Mouse (Mus musculus): ENCODE measurements around the gene Upb1. TPM values are rescaled to one million over a fixed set of nuclear protein-coding genes. Genes with fewer than 3 reads are reported as not detected.

Upb1 gene
- total and polyA plus RNA-seq, 2 experiments from 2014 or later = 0.72 TPM; not detected in 1

DNA sequence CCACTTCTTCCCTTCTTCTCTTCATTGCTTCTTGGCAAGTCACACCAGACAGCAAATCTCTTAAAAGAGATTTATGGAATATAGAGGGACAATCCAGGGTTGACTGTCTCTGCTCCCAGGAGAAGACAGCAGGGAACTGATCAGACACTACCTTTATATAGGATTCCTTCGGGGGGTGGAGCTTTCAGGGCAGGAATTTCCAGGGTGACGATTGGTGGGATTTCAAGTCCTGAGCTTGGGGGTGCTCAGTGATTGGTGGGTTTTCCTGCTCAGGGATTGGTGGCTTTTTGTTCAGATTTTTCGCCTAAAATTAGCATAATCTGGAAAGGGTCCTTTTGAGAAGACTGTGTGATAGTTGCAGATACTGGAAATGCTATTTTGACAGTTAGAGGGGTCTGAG lies 86.2 kb downstream of the Upb1 start:
- peak; percentile 17 for DNase-seq (ENCODE audit: low spot score)
- Histone ChIP-seq H3K27ac (ENCODE audit: low read depth, low read length) (no peak overlapping the region), H3K27me3 (ENCODE audit: insufficient read depth, low read length) (no peaks in the 10 kb centered on the region), H3K4me1 (ENCODE audit: insufficient read depth, low read length) (no peaks in the 10 kb centered on the region), H3K4me2 (ENCODE audit: low read depth, low read length, poor library complexity, severe bottlenecking) (no peak overlapping the region), H3K9ac (replicated peaks; ENCODE audit: low read length, poor library complexity, severe bottlenecking) (no peak overlapping the region), H3K36me3 (ENCODE audit: insufficient read depth, low read length) (no peaks in the 10 kb centered on the region), H3K4me3 (ENCODE audit: low read depth, low read length) (no peak overlapping the region), H3K9me3 (ENCODE audit: low read length) (no peaks in the 10 kb centered on the region)
- no peak for ATAC-seq (ENCODE audit: low FRiP score)
- WGBS = 69% methylated on average over 3 of the region's 3 CpGs
- TF ChIP-seq CTCF (IDR thresholded peaks at IDR 0.05) = no peak

GRCm38 (mm10) chr10:75489522-75489921 lies 88.6 kb downstream of the Upb1 start:
- H3K36me3 ChIP-seq (ENCODE audit: insufficient read depth, low read length) = no peaks in the 10 kb centered on the region
- H3K27ac ChIP-seq (ENCODE audit: low read depth, low read length) = no peak overlapping the region
- no peak for TF ChIP-seq CTCF (IDR thresholded peaks at IDR 0.05)
- H3K4me2 ChIP-seq (ENCODE audit: low read depth, low read length, poor library complexity, severe bottlenecking) = no peak overlapping the region
- ATAC-seq (ENCODE audit: low FRiP score) = no peak
- DNase-seq (ENCODE audit: low spot score) = no peak
- H3K4me1 ChIP-seq (ENCODE audit: insufficient read depth, low read length) = no peaks in the 10 kb centered on the region
- no peaks in the 10 kb centered on the region for H3K27me3 ChIP-seq (ENCODE audit: insufficient read depth, low read length)
- H3K9me3 ChIP-seq (ENCODE audit: low read length) = no peaks in the 10 kb centered on the region
- no peak overlapping the region for H3K4me3 ChIP-seq (ENCODE audit: low read depth, low read length)
- WGBS = 71% methylated on average over 2 of the region's 2 CpGs
- H3K9ac ChIP-seq (replicated peaks; ENCODE audit: low read length, poor library complexity, severe bottlenecking) = no peak overlapping the region

GRCm38 (mm10) chr10:75490731-75491130 lies 89.8 kb downstream of the Upb1 start:
- H3K4me2 ChIP-seq (ENCODE audit: low read depth, low read length, poor library complexity, severe bottlenecking) = no peak overlapping the region
- TF ChIP-seq CTCF (IDR thresholded peaks at IDR 0.05) = no peak

More at GRCm38 (mm10) chr10:75490731-75491130, 89.8 kb downstream of the Upb1 start:
- Histone ChIP-seq H3K36me3 (ENCODE audit: insufficient read depth, low read length) (no peaks in the 10 kb centered on the region), H3K4me3 (ENCODE audit: low read depth, low read length) (no peak overlapping the region), H3K27me3 (ENCODE audit: insufficient read depth, low read length) (no peaks in the 10 kb centered on the region), H3K9me3 (ENCODE audit: low read length) (no peaks in the 10 kb centered on the region), H3K4me1 (ENCODE audit: insufficient read depth, low read length) (no peaks in the 10 kb centered on the region), H3K9ac (replicated peaks; ENCODE audit: low read length, poor library complexity, severe bottlenecking) (no peak overlapping the region), H3K27ac (ENCODE audit: low read depth, low read length) (no peak overlapping the region)
- no peak for ATAC-seq (ENCODE audit: low FRiP score)
- WGBS = 79% methylated on average over 2 of the region's 2 CpGs
- no peak for DNase-seq (ENCODE audit: low spot score)

Other genes starting within 250 kb of the Upb1 start
- 37.5 and 52.8 TPM in 2 replicates for gene Specc1l, start 189.0 kb upstream of the Upb1 start, total RNA-seq (2014; rRNA removed)
- 21.1 and 23.6 TPM in 2 replicates for gene Specc1l, start 189.0 kb upstream of the Upb1 start, polyA plus RNA-seq (2015; fragmentation: Nextera tagmentation; extraction: Ambion mirVana)
- gene Adora2a, start 84.2 kb upstream of the Upb1 start, total RNA-seq (2014; rRNA removed) = 4.3 and 11.7 TPM in 2 replicates
- 1.7 and 1.9 TPM in 2 replicates for gene Adora2a, start 84.2 kb upstream of the Upb1 start, polyA plus RNA-seq (2015; fragmentation: Nextera tagmentation; extraction: Ambion mirVana)
- gene Snrpd3, start 116.4 kb downstream of the Upb1 start, total RNA-seq (2014; rRNA removed) = 17.2 and 20.4 TPM in 2 replicates
- gene Snrpd3, start 116.4 kb downstream of the Upb1 start, polyA plus RNA-seq (2015; fragmentation: Nextera tagmentation; extraction: Ambion mirVana) = 137 and 143 TPM in 2 replicates
- gene Gucd1, start 116.9 kb downstream of the Upb1 start, total RNA-seq (2014; rRNA removed) = 41.2 and 48.0 TPM in 2 replicates
- 12.6 and 14.4 TPM in 2 replicates for gene Gucd1, start 116.9 kb downstream of the Upb1 start, polyA plus RNA-seq (2015; fragmentation: Nextera tagmentation; extraction: Ambion mirVana)
- gene Lrrc75b, start 159.2 kb downstream of the Upb1 start, total RNA-seq (2014; rRNA removed) = 41.4 and 44.2 TPM in 2 replicates
- 37.5 and 39.5 TPM in 2 replicates for gene Lrrc75b, start 159.2 kb downstream of the Upb1 start, polyA plus RNA-seq (2015; fragmentation: Nextera tagmentation; extraction: Ambion mirVana)
- gene Ggt1, start 160.5 kb downstream of the Upb1 start, total RNA-seq (2014; rRNA removed) = 1.4 and 5.4 TPM in 2 replicates
- 1.0 and 2.0 TPM in 2 replicates for gene Ggt1, start 160.5 kb downstream of the Upb1 start, polyA plus RNA-seq (2015; fragmentation: Nextera tagmentation; extraction: Ambion mirVana)
- 5.8 and 9.1 TPM in 2 replicates for gene Ggt5, start 188.2 kb downstream of the Upb1 start, total RNA-seq (2014; rRNA removed)
- 1.3 and 2.4 TPM in 2 replicates for gene Ggt5, start 188.2 kb downstream of the Upb1 start, polyA plus RNA-seq (2015; fragmentation: Nextera tagmentation; extraction: Ambion mirVana)
- 7.8 and 10.7 TPM in 2 replicates for gene Susd2, start 242.9 kb downstream of the Upb1 start, total RNA-seq (2014; rRNA removed)
- 4.8 and 6.4 TPM in 2 replicates for gene Susd2, start 242.9 kb downstream of the Upb1 start, polyA plus RNA-seq (2015; fragmentation: Nextera tagmentation; extraction: Ambion mirVana)

All from midbrain, postnatal 0 days (tissue).